Mouse (Mus musculus) CH12.LX (cell line): ENCODE measurements around the gene Fyb. TPM values are rescaled to one million over a fixed set of nuclear protein-coding genes. Genes with fewer than 3 reads are reported as not detected.

Experiments
- DNase-seq: peaks from one replicate; pipeline ENCODE4 v3.0.0-alpha.2; 2013; ENCODE audit errors: extremely low read depth
- H3K27ac ChIP-seq: 2 replicates; pipeline ENCODE4 v1.5.1; 2012; ENCODE audit warnings: low read depth, mild to moderate bottlenecking, control low read depth, moderate library complexity; ENCODE audit not compliant: insufficient read depth
- H3K27me3 ChIP-seq: replicated peaks from 2 replicates; pipeline ENCODE3; 2012; ENCODE audit warnings: inconsistent platforms
- H3K36me3 ChIP-seq, 2 experiments: replicated peaks in 1 of 2; 2 replicates each; pipeline versions ENCODE3 to v1.6.1; 2012; ENCODE audit warnings: inconsistent platforms in 1 of 2, low read length in 1 of 2, mild to moderate bottlenecking in 1 of 2, mixed read lengths in 1 of 2, moderate library complexity in 1 of 2; ENCODE audit not compliant: control insufficient read depth in 1 of 2, insufficient read depth in 1 of 2
- H3K4me1 ChIP-seq, 2 experiments: 2 replicates each; pipeline ENCODE4 v1.6.1; 2012; ENCODE audit warnings: inconsistent platforms in 1 of 2, moderate library complexity in 1 of 2; ENCODE audit not compliant: insufficient read depth in 2 of 2, control insufficient read depth in 1 of 2
- H3K4me2 ChIP-seq: 2 replicates; pipeline ENCODE4 v1.6.1; 2012; ENCODE audit warnings: low read depth, mild to moderate bottlenecking, control low read depth; ENCODE audit not compliant: poor library complexity, insufficient read depth, severe bottlenecking
- H3K4me3 ChIP-seq, 3 experiments: fragments of 150-350 bp in 1 of 3; sonication (generic) in 1 of 3; replicated peaks in 1 of 3; 2 replicates each; pipeline versions ENCODE3 to v1.5.1; 2011 to 2012; ENCODE audit warnings: low read depth in 2 of 3, low read length in 2 of 3, mild to moderate bottlenecking in 2 of 3, moderate library complexity in 2 of 3, control low read depth in 1 of 3, improper control_type of control experiment in 1 of 3, inconsistent platforms in 1 of 3, mixed read lengths in 1 of 3; ENCODE audit not compliant: poor library complexity in 1 of 3
- H3K79me2 ChIP-seq: replicated peaks from 2 replicates; pipeline ENCODE4 v1.6.1; 2012; ENCODE audit warnings: mild to moderate bottlenecking, moderate library complexity; ENCODE audit not compliant: control insufficient read depth, poor library complexity, insufficient read depth, severe bottlenecking; ENCODE audit errors: extremely low read depth
- H3K9ac ChIP-seq: 2 replicates; pipeline ENCODE4 v1.6.1; 2012; ENCODE audit warnings: low read depth, mild to moderate bottlenecking, control low read depth, moderate library complexity; ENCODE audit not compliant: insufficient read depth
- H3K9me3 ChIP-seq: replicated peaks from 2 replicates; pipeline ENCODE3; 2012; ENCODE audit warnings: low read length, inconsistent platforms, mixed read lengths
- BHLHE40 ChIP-seq: IDR thresholded peaks from 2 replicates; pipeline ENCODE4 v1.6.1; 2011; ENCODE audit warnings: mild to moderate bottlenecking, low read depth, low read length, improper control_type of control experiment
- CHD1 ChIP-seq: IDR thresholded peaks from 2 replicates; pipeline ENCODE4 v1.6.1; 2012; ENCODE audit warnings: low read depth, low read length, improper control_type of control experiment, inconsistent platforms
- CTCF ChIP-seq, 2 experiments: IDR thresholded peaks in 1 of 2; conservative IDR thresholded peaks in 1 of 2; 2 replicates each; pipeline ENCODE4 v1.5.1; 2011 to 2012; ENCODE audit warnings: low read depth in 2 of 2, low read length in 2 of 2, improper control_type of control experiment in 1 of 2, inconsistent platforms in 1 of 2, mild to moderate bottlenecking in 1 of 2, moderate library complexity in 1 of 2
- E2F4 ChIP-seq: IDR thresholded peaks from 2 replicates; pipeline ENCODE4 v1.6.1; 2011; ENCODE audit warnings: low read depth, low read length, improper control_type of control experiment; ENCODE audit not compliant: insufficient replicate concordance
- EP300 ChIP-seq: IDR thresholded peaks from 2 replicates; pipeline ENCODE4 v1.6.1; 2011; ENCODE audit warnings: low read length, improper control_type of control experiment
- GABPA ChIP-seq: IDR thresholded peaks from 2 replicates; pipeline ENCODE4 v1.6.1; 2012; ENCODE audit warnings: low read depth, low read length, improper control_type of control experiment, inconsistent platforms; ENCODE audit not compliant: insufficient replicate concordance
- HCFC1 ChIP-seq: IDR thresholded peaks from 2 replicates; pipeline ENCODE4 v1.6.1; 2012; ENCODE audit warnings: low read depth, mild to moderate bottlenecking, inconsistent platforms, low read length, improper control_type of control experiment
- JUN ChIP-seq: IDR thresholded peaks from 2 replicates; pipeline ENCODE4 v1.6.1; 2011; ENCODE audit warnings: low read depth, mild to moderate bottlenecking, low read length, improper control_type of control experiment, moderate library complexity; ENCODE audit not compliant: insufficient read depth
- JUND ChIP-seq: conservative IDR thresholded peaks from 2 replicates; pipeline ENCODE4 v1.6.1; 2011; ENCODE audit warnings: low read depth, low read length, improper control_type of control experiment
- KAT2A ChIP-seq: IDR thresholded peaks from 2 replicates; pipeline ENCODE4 v1.6.1; 2012; ENCODE audit warnings: low read length, improper control_type of control experiment, inconsistent platforms; ENCODE audit not compliant: insufficient replicate concordance
- MAX ChIP-seq: IDR thresholded peaks from 2 replicates; pipeline ENCODE4 v1.6.1; 2011; ENCODE audit warnings: low read length, improper control_type of control experiment
- MXI1 ChIP-seq: IDR thresholded peaks from 2 replicates; pipeline ENCODE4 v1.6.1; 2011; ENCODE audit warnings: mild to moderate bottlenecking, low read depth, low read length, improper control_type of control experiment
- NELFE ChIP-seq: IDR thresholded peaks from 2 replicates; pipeline ENCODE4 v1.6.1; 2011; ENCODE audit warnings: low read depth, low read length, improper control_type of control experiment
- NRF1 ChIP-seq: IDR thresholded peaks from 2 replicates; pipeline ENCODE4 v1.6.1; 2014; ENCODE audit warnings: low read depth, mild to moderate bottlenecking, inconsistent platforms, low read length, improper control_type of control experiment, moderate library complexity
- PAX5 ChIP-seq: IDR thresholded peaks from 2 replicates; pipeline ENCODE4 v1.6.1; 2012; ENCODE audit warnings: low read length, inconsistent platforms, mixed read lengths
- RCOR1 ChIP-seq: conservative IDR thresholded peaks from 2 replicates; pipeline ENCODE4 v1.6.1; 2012; ENCODE audit warnings: low read depth, mild to moderate bottlenecking, inconsistent platforms, low read length, improper control_type of control experiment
- SMC3 ChIP-seq: IDR thresholded peaks from 2 replicates; pipeline ENCODE4 v1.6.1; 2011; ENCODE audit warnings: low read depth, low read length, improper control_type of control experiment
- TCF12 ChIP-seq: IDR thresholded peaks from 2 replicates; pipeline ENCODE4 v1.6.1; 2014; ENCODE audit warnings: low read depth, mild to moderate bottlenecking, inconsistent platforms, low read length, improper control_type of control experiment
- UBTF ChIP-seq: IDR thresholded peaks from 2 replicates; pipeline ENCODE4 v1.6.1; 2012; ENCODE audit warnings: low read depth, mild to moderate bottlenecking, inconsistent platforms, low read length, improper control_type of control experiment, moderate library complexity
- ZC3H11A ChIP-seq: IDR thresholded peaks from 2 replicates; pipeline ENCODE4 v1.6.1; 2012; ENCODE audit warnings: low read depth, mild to moderate bottlenecking, inconsistent platforms, low read length, improper control_type of control experiment
- ZMIZ1 ChIP-seq: IDR thresholded peaks from 2 replicates; pipeline ENCODE4 v1.6.1; 2012; ENCODE audit warnings: low read depth, mild to moderate bottlenecking, inconsistent platforms, low read length, improper control_type of control experiment
- dilution Hi-C: fragments of 300-500 bp; cut with MboI; formaldehyde crosslinking; loops from 2 replicates; pipeline ENCODE4 v1.14.3; 2020; ENCODE audit warnings: low sequenced_read_pairs; ENCODE audit not compliant: extremely low pct_unique_long_range_greater_than_20kb, extremely low pct_ligation_motif_present
- in situ Hi-C: fragments of 300-500 bp; cut with MboI; formaldehyde crosslinking; loops from 3 replicates; pipeline ENCODE4 v1.14.3; 2019; ENCODE audit warnings: low sequenced_read_pairs, low pct_ligation_motif_present, low pct_unique_long_range_greater_than_20kb, mixed read lengths
- polyA plus RNA-seq: library from polyadenylated mRNA; unstranded; fragments of >175 nt; gene quantifications from 2 replicates; pipeline ENCODE4 v1.2.1, GENCODE M21; 2012; ENCODE audit warnings: low read depth; ENCODE audit not compliant: insufficient read length
- total RNA-seq, 2 experiments: library from RNA; depleted of rRNA; stranded (reverse); fragments of 300-350 nt in 1 of 2; fragments of >200 nt in 1 of 2; gene quantifications; 2 replicates each; pipeline ENCODE4 v1.2.3; 2012 to 2014

The Fyb gene
- total and polyA plus RNA-seq, 3 experiments: 17.6 to 60.1 (median 32.2) TPM

DNA sequence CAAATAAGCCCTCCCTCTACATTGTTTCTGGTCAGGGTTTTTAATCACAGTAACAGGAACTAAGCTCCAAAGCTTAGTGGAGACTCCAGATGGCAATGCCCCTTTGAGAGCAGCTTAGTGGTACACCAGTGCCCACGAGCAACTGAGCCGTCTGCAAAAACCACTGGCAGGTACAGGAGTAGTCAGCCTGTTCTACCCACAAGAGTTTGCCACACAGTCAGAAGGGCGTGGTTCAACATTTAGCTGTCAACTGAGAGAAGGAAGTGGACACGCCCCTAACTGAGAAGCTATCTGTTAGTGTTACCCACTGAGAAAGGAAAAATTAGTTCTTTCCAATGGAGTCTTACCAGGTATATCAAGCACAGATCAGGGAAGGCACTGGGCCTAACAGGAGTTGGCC, 32.1 kb downstream of the Fyb start:
- H3K9ac ChIP-seq: no peak overlapping the region
- no peaks in the 10 kb centered on the region for H3K36me3 ChIP-seq
- peaks cover 3 to 16% of the 10 kb centered on the region in 2 experiments for H3K4me1 ChIP-seq
- H3K4me3 ChIP-seq: no peak overlapping the region
- H3K4me2 ChIP-seq: no peak overlapping the region
- in situ Hi-C loops: no loop called here
- dilution Hi-C loops: no loop called here
- H3K27me3 ChIP-seq: no peaks in the 10 kb centered on the region
- TF ChIP-seq UBTF: no peak
- TF ChIP-seq CHD1: no peak
- TF ChIP-seq MXI1: no peak
- no peak for TF ChIP-seq CTCF (conservative IDR thresholded peaks at IDR 0.05 in 1 of 2, IDR thresholded peaks at IDR 0.05 in 1 of 2; ENCODE audit: low read depth in 2 of 2, low read length in 2 of 2)
- TF ChIP-seq GABPA: no peak
- TF ChIP-seq RCOR1: no peak
- TF ChIP-seq JUND: no peak
- TF ChIP-seq JUN: no peak
- TF ChIP-seq ZMIZ1: no peak
- TF ChIP-seq HCFC1: no peak
- H3K9me3 ChIP-seq: no peaks in the 10 kb centered on the region
- H3K79me2 ChIP-seq: no peaks in the 10 kb centered on the region
- no peak overlapping the region for H3K27ac ChIP-seq
- peak; percentile 23 for DNase-seq

DNA sequence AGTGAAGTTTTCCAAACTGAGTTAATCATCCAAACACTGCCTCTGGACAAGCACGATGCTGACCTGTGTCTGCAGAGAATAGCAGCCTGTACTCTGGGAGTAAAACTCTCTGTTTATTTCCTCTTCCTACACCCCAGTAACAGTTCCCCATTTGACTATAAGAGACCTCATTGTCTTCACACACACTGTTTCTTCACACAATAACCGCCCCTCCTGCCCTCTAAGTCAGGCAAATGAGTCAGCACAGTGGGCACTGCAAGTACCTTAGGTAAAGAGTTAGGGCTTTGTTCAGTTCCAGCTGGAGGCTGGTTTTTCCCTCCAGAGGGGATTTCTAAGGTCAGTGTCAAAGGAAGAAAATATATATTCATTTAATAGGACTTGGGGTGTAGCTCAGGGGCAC, 32.9 kb downstream of the Fyb start:
- no peak for TF ChIP-seq NELFE
- no peak for TF ChIP-seq SMC3
- no peak for TF ChIP-seq KAT2A
- no peak for TF ChIP-seq BHLHE40
- no peak for TF ChIP-seq PAX5
- TF ChIP-seq NRF1: no peak
- TF ChIP-seq MAX: no peak
- no peak for TF ChIP-seq TCF12
- TF ChIP-seq ZC3H11A: no peak
- no peak for TF ChIP-seq CTCF (conservative IDR thresholded peaks at IDR 0.05 in 1 of 2, IDR thresholded peaks at IDR 0.05 in 1 of 2; ENCODE audit: low read depth in 2 of 2, low read length in 2 of 2)
- no peak for TF ChIP-seq E2F4
- TF ChIP-seq UBTF: no peak
- no peak for TF ChIP-seq EP300
- no peak for TF ChIP-seq GABPA
- no peaks in the 10 kb centered on the region for H3K9me3 ChIP-seq
- H3K27ac ChIP-seq: no peak overlapping the region
- H3K4me2 ChIP-seq: no peak overlapping the region
- DNase-seq: peak; percentile 33
- no peaks in the 10 kb centered on the region for H3K79me2 ChIP-seq
- no peaks in the 10 kb centered on the region for H3K27me3 ChIP-seq
- dilution Hi-C loops: no loop called here
- in situ Hi-C loops: no loop called here
- H3K36me3 ChIP-seq: no peaks in the 10 kb centered on the region
- peaks cover 3 to 16% of the 10 kb centered on the region in 2 experiments for H3K4me1 ChIP-seq
- H3K4me3 ChIP-seq: no peak overlapping the region
- no peak overlapping the region for H3K9ac ChIP-seq
